Mouse (Mus musculus) stomach, postnatal 0 days (tissue): ENCODE measurements around the gene Lmod2. TPM values are rescaled to one million over a fixed set of nuclear protein-coding genes. Genes with fewer than 3 reads are reported as not detected.

Experiments used
- ATAC-seq: fragments of 200-750 bp; cut with Nextera tagmentation; 2 replicates; pipeline ENCODE4 v1.8.0; 2017; ENCODE audit not compliant: low FRiP score, low TSS enrichment
- DNase-seq: peaks from one replicate; pipeline ENCODE4 v3.0.0-alpha.2; 2016; ENCODE audit warnings: low spot score
- H3K27ac ChIP-seq: fragments of 300-500 bp; sonication (generic); replicated peaks from 2 replicates; pipeline ENCODE4 v1.5.1; 2014; ENCODE audit warnings: mild to moderate bottlenecking, control low read depth
- H3K27me3 ChIP-seq: fragments of 300-500 bp; sonication (generic); 2 replicates; pipeline ENCODE4 v1.6.1; 2014; ENCODE audit warnings: low read length; ENCODE audit not compliant: control insufficient read depth, insufficient read depth
- H3K36me3 ChIP-seq: fragments of 300-500 bp; sonication (generic); 2 replicates; pipeline ENCODE4 v1.6.1; 2014; ENCODE audit warnings: low read length, mixed read lengths; ENCODE audit not compliant: control insufficient read depth, insufficient read depth
- H3K4me1 ChIP-seq: fragments of 300-500 bp; sonication (generic); replicated peaks from 2 replicates; pipeline ENCODE4 v1.6.1; 2014; ENCODE audit warnings: antibody characterized with exemption; ENCODE audit not compliant: control insufficient read depth, insufficient read depth
- H3K4me2 ChIP-seq: fragments of 300-500 bp; sonication (generic); replicated peaks from 2 replicates; pipeline ENCODE4 v1.6.1; 2014; ENCODE audit warnings: low read depth, mild to moderate bottlenecking, control low read depth, moderate library complexity
- H3K4me3 ChIP-seq: fragments of 300-500 bp; sonication (generic); 2 replicates; pipeline ENCODE4 v1.5.1; 2014; ENCODE audit warnings: low read depth, low read length, control low read depth
- H3K9ac ChIP-seq: fragments of 300-500 bp; sonication (generic); 2 replicates; pipeline ENCODE4 v1.6.1; 2014; ENCODE audit warnings: mild to moderate bottlenecking, low read length, control low read depth, mixed read lengths
- H3K9me3 ChIP-seq: fragments of 300-500 bp; sonication (generic); 2 replicates; pipeline ENCODE4 v1.6.1; 2016; ENCODE audit warnings: low read length; ENCODE audit not compliant: control insufficient read depth
- CTCF ChIP-seq: IDR thresholded peaks from 2 replicates; pipeline ENCODE4 v1.5.1; 2016; ENCODE audit warnings: antibody characterized with exemption, low read depth, mild to moderate bottlenecking, moderate library complexity
- EP300 ChIP-seq: optimal IDR thresholded peaks from 2 replicates; pipeline ENCODE3; 2016; ENCODE audit warnings: antibody characterized with exemption
- WGBS: fragments of 180-500 bp; shearing (Covaris S2); extraction: QIAGEN DNeasy Blood & Tissue Kit; methylation state at CpG from one replicate; pipeline ENCODE4 v1.1.7; 2014; 5-methylcytosine and 5-hydroxymethylcytosine counted together
- polyA plus RNA-seq: library from polyadenylated mRNA; unstranded; fragments of >200 nt; fragmentation: Nextera tagmentation; extraction: Ambion mirVana; gene quantifications from 2 replicates; pipeline ENCODE4 v1.2.1, GENCODE M21; 2015

Lmod2 gene
- polyA plus RNA-seq, 1 experiment from 2014 or later = not detected

- H3K4me3 ChIP-seq = no peak overlapping the region
- H3K4me2 ChIP-seq = no peak overlapping the region
- no peak overlapping the region for H3K27ac ChIP-seq
- TF ChIP-seq CTCF (no peak), EP300 (no peak)
- no peak overlapping the region for H3K9ac ChIP-seq
- no peaks in the 10 kb centered on the region; the same call in 1 of the 2 replicates for H3K4me1 ChIP-seq
- H3K27me3 ChIP-seq = no peaks in the 10 kb centered on the region
- H3K36me3 ChIP-seq = no peaks in the 10 kb centered on the region
- ATAC-seq = no peak
- H3K9me3 ChIP-seq = no peaks in the 10 kb centered on the region
- WGBS = 56% methylated on average over 4 of the region's 4 CpGs
- DNase-seq = no peak
These were observed 49.6 kb downstream of the Lmod2 start for GRCm38 (mm10) chr6:24647103-24647691.

GRCm38 (mm10) chr6:24648403-24648802 is 50.8 kb downstream of the Lmod2 start:
- H3K27me3 ChIP-seq = no peaks in the 10 kb centered on the region
- no peak overlapping the region for H3K4me3 ChIP-seq
- H3K9ac ChIP-seq = no peak overlapping the region
- ATAC-seq (no peak), DNase-seq (no peak)
- no peak overlapping the region for H3K27ac ChIP-seq
- H3K4me2 ChIP-seq = no peak overlapping the region
- no peak for TF ChIP-seq EP300
- no peak for TF ChIP-seq CTCF
- H3K4me1 ChIP-seq = no peaks in the 10 kb centered on the region; the same call in 1 of the 2 replicates
- H3K9me3 ChIP-seq = no peaks in the 10 kb centered on the region
- H3K36me3 ChIP-seq = no peaks in the 10 kb centered on the region
- 60% methylated on average over 4 of the region's 4 CpGs for WGBS

- Histone ChIP-seq H3K27me3 (no peaks in the 10 kb centered on the region), H3K4me2 (no peak overlapping the region), H3K9me3 (no peaks in the 10 kb centered on the region), H3K27ac (no peak overlapping the region), H3K4me1 (no peaks in the 10 kb centered on the region; the same call in 1 of the 2 replicates), H3K9ac (no peak overlapping the region), H3K4me3 (no peak overlapping the region), H3K36me3 (no peaks in the 10 kb centered on the region)
- TF ChIP-seq CTCF = no peak
- TF ChIP-seq EP300 = no peak
- no peak for ATAC-seq
- 35% methylated on average over 3 of the region's 3 CpGs for WGBS
- no peak for DNase-seq
These were observed 53.2 kb downstream of the Lmod2 start for GRCm38 (mm10) chr6:24650719-24651118.

- Histone ChIP-seq H3K4me2 (no peak overlapping the region), H3K4me3 (no peak overlapping the region), H3K9me3 (no peaks in the 10 kb centered on the region), H3K36me3 (no peaks in the 10 kb centered on the region), H3K4me1 (peaks cover 3% of the 10 kb centered on the region), H3K27ac (no peak overlapping the region), H3K27me3 (no peaks in the 10 kb centered on the region), H3K9ac (no peak overlapping the region)
- 64% methylated on average over 7 of the region's 7 CpGs for WGBS
- ATAC-seq (no peak), DNase-seq (no peak)
- no peak for TF ChIP-seq EP300
- no peak for TF ChIP-seq CTCF
These were observed 54.0 kb downstream of the Lmod2 start for GRCm38 (mm10) chr6:24651538-24651937.

Other genes starting within 250 kb of the Lmod2 start
- not detected in 2 replicates for gene Iqub, start 82.7 kb upstream of the Lmod2 start, polyA plus RNA-seq
- 414 and 442 TPM in 2 replicates for gene Ndufa5, start 69.7 kb upstream of the Lmod2 start, polyA plus RNA-seq
- 0.04 and 0.06 TPM in 2 replicates for gene Asb15, start 69.6 kb upstream of the Lmod2 start, polyA plus RNA-seq
- gene Wasl, start 67.2 kb downstream of the Lmod2 start, polyA plus RNA-seq = 73.5 and 80.9 TPM in 2 replicates
- gene Hyal6, start 135.5 kb downstream of the Lmod2 start, polyA plus RNA-seq = not detected in 2 replicates
- 0.99 and 1.0 TPM in 2 replicates for gene Hyal4, start 150.6 kb downstream of the Lmod2 start, polyA plus RNA-seq
- gene Spam1, start 193.4 kb downstream of the Lmod2 start, polyA plus RNA-seq = not detected in 2 replicates